Mouse (Mus musculus) kidney, embryonic 14.5 days (tissue): ENCODE results near the gene Slc35a5. TPM values are rescaled to one million over a fixed set of nuclear protein-coding genes. Genes with fewer than 3 reads are reported as not detected.

Source experiments
- ATAC-seq: fragments of 200-750 bp; cut with Nextera tagmentation; 2 replicates; pipeline ENCODE4 v1.8.0; 2017; ENCODE audit warnings: moderate number of reproducible peaks, mild to moderate bottlenecking, moderate TSS enrichment, moderate library complexity; ENCODE audit not compliant: low FRiP score, low TSS enrichment
- H3K27ac ChIP-seq: fragments of 300-500 bp; sonication (generic); 2 replicates; pipeline ENCODE4 v1.5.1; 2014; ENCODE audit warnings: low read depth, mild to moderate bottlenecking, low read length, moderate library complexity, mixed read lengths
- H3K27me3 ChIP-seq: fragments of 300-500 bp; sonication (generic); 2 replicates; pipeline ENCODE4 v1.6.1; 2014; ENCODE audit warnings: mild to moderate bottlenecking, low read length; ENCODE audit not compliant: control insufficient read depth, insufficient read depth
- H3K36me3 ChIP-seq: fragments of 300-500 bp; sonication (generic); 2 replicates; pipeline ENCODE4 v1.6.1; 2014; ENCODE audit warnings: low read length, mixed read lengths; ENCODE audit not compliant: control insufficient read depth, insufficient read depth
- H3K4me1 ChIP-seq: fragments of 300-500 bp; sonication (generic); 2 replicates; pipeline ENCODE4 v1.6.1; 2014; ENCODE audit warnings: low read length, mixed read lengths; ENCODE audit not compliant: control insufficient read depth, insufficient read depth
- H3K4me2 ChIP-seq: fragments of 300-500 bp; sonication (generic); replicated peaks from 2 replicates; pipeline ENCODE4 v1.6.1; 2014; ENCODE audit warnings: low read depth, mild to moderate bottlenecking, low read length
- H3K4me3 ChIP-seq: fragments of 300-500 bp; sonication (generic); 2 replicates; pipeline ENCODE4 v1.5.1; 2014; ENCODE audit warnings: mild to moderate bottlenecking, low read length
- H3K9ac ChIP-seq: fragments of 300-500 bp; sonication (generic); 2 replicates; pipeline ENCODE4 v1.6.1; 2014; ENCODE audit warnings: low read depth, mild to moderate bottlenecking, low read length, moderate library complexity
- H3K9me3 ChIP-seq: fragments of 300-500 bp; sonication (generic); 2 replicates; pipeline ENCODE4 v1.6.1; 2016; ENCODE audit warnings: low read length; ENCODE audit not compliant: control insufficient read depth
- WGBS: fragments of 180-500 bp; shearing (Covaris S2); extraction: QIAGEN DNeasy Blood & Tissue Kit; methylation state at CpG from one replicate; pipeline ENCODE4 v1.1.7; 2014; 5-methylcytosine and 5-hydroxymethylcytosine counted together
- polyA plus RNA-seq: library from polyadenylated mRNA; unstranded; fragments of >200 nt; fragmentation: Nextera tagmentation; extraction: Ambion mirVana; gene quantifications from 2 replicates; pipeline ENCODE4 v1.2.1, GENCODE M21; 2014

The Slc35a5 gene
- polyA plus RNA-seq, 1 experiment from 2014 or later = 19.6 TPM

GRCm38 (mm10) chr16:45100892-45101291 is 57.6 kb downstream of the Slc35a5 start:
- Histone ChIP-seq H3K27ac (no peak overlapping the region), H3K36me3 (no peaks in the 10 kb centered on the region), H3K27me3 (no peaks in the 10 kb centered on the region), H3K4me1 (peaks cover 28% of the 10 kb centered on the region), H3K9ac (no peak overlapping the region), H3K9me3 (no peaks in the 10 kb centered on the region), H3K4me3 (no peak overlapping the region), H3K4me2 (no peak overlapping the region)
- no peak for ATAC-seq
- whole genome bisulfite sequencing = 42% methylated on average over 3 of the region's 3 CpGs

- Histone ChIP-seq H3K9ac (no peak overlapping the region), H3K9me3 (no peaks in the 10 kb centered on the region), H3K27me3 (no peaks in the 10 kb centered on the region), H3K4me1 (peaks cover 33% of the 10 kb centered on the region), H3K36me3 (no peaks in the 10 kb centered on the region), H3K27ac (peak overlapping the region; percentile 51; the same call in 1 of the 2 replicates), H3K4me2 (peak overlapping the region; percentile 49), H3K4me3 (peak overlapping the region; percentile 19; the same call in 1 of the 2 replicates)
- 31% methylated on average over 6 of the region's 6 CpGs for WGBS
- ATAC-seq = no peak
Observed at GRCm38 (mm10) chr16:45098886-45099210, 59.7 kb downstream of the Slc35a5 start.

GRCm38 (mm10) chr16:45098186-45098885 is 60.2 kb downstream of the Slc35a5 start:
- Histone ChIP-seq H3K9me3 (no peaks in the 10 kb centered on the region), H3K4me2 (peak overlapping the region; percentile 49), H3K27me3 (no peaks in the 10 kb centered on the region), H3K36me3 (no peaks in the 10 kb centered on the region), H3K4me1 (peaks cover 33% of the 10 kb centered on the region), H3K9ac (no peak overlapping the region), H3K27ac (peak overlapping the region; percentile 53), H3K4me3 (peak overlapping the region; percentile 19)
- ATAC-seq = peak; percentile 72
- WGBS = 23% methylated on average over 10 of the region's 10 CpGs

- Histone ChIP-seq H3K36me3 (no peaks in the 10 kb centered on the region), H3K9ac (no peak overlapping the region), H3K27ac (no peak overlapping the region), H3K9me3 (no peaks in the 10 kb centered on the region), H3K4me3 (peak overlapping the region; percentile 17), H3K27me3 (no peaks in the 10 kb centered on the region), H3K4me1 (peaks cover 33% of the 10 kb centered on the region), H3K4me2 (peak overlapping the region; percentile 49)
- WGBS = 95% methylated on average over 2 of the region's 2 CpGs
- ATAC-seq = no peak
Observed at GRCm38 (mm10) chr16:45097467-45097866, 61.0 kb downstream of the Slc35a5 start.

GRCm38 (mm10) chr16:45095561-45096482 is 62.7 kb downstream of the Slc35a5 start:
- Histone ChIP-seq H3K9ac (no peak overlapping the region), H3K36me3 (no peaks in the 10 kb centered on the region), H3K4me2 (peak overlapping the region; percentile 49), H3K27me3 (no peaks in the 10 kb centered on the region), H3K4me1 (peaks cover 28% of the 10 kb centered on the region), H3K9me3 (no peaks in the 10 kb centered on the region), H3K27ac (no peak overlapping the region), H3K4me3 (peak overlapping the region; percentile 50; the same call in 1 of the 2 replicates)
- no peak for ATAC-seq
- 83% methylated on average over 26 of the region's 26 CpGs for WGBS

- H3K36me3 ChIP-seq = no peaks in the 10 kb centered on the region
- H3K9ac ChIP-seq = peak overlapping the region; percentile 61; the same call in 1 of the 2 replicates
- H3K27me3 ChIP-seq = no peaks in the 10 kb centered on the region
- no peak overlapping the region; the same call in 1 of the 2 replicates for H3K27ac ChIP-seq
- peaks cover 25% of the 10 kb centered on the region for H3K4me1 ChIP-seq
- WGBS = 86% methylated on average over 13 of the region's 13 CpGs
- ATAC-seq = no peak
- H3K4me2 ChIP-seq = peak overlapping the region; percentile 49
- H3K4me3 ChIP-seq = peak overlapping the region; percentile 50; the same call in 1 of the 2 replicates
- H3K9me3 ChIP-seq = no peaks in the 10 kb centered on the region
Observed at GRCm38 (mm10) chr16:45095030-45095429, 63.5 kb downstream of the Slc35a5 start.

- Histone ChIP-seq H3K4me3 (peak overlapping the region; percentile 50), H3K27me3 (no peaks in the 10 kb centered on the region), H3K9ac (peak overlapping the region; percentile 61), H3K27ac (peak overlapping the region; percentile 70), H3K9me3 (no peaks in the 10 kb centered on the region), H3K4me2 (peak overlapping the region; percentile 49), H3K4me1 (peaks cover 25% of the 10 kb centered on the region), H3K36me3 (no peaks in the 10 kb centered on the region)
- WGBS = 2% methylated on average over 9 of the region's 9 CpGs
- ATAC-seq = no peak
Observed at GRCm38 (mm10) chr16:45094136-45094756, 64.3 kb downstream of the Slc35a5 start.

GRCm38 (mm10) chr16:45093137-45093731 is 65.3 kb downstream of the Slc35a5 start, which contains the start of gene Ccdc80:
Gene Ccdc80 (plus strand): TSS chr16:45093402.
- H3K36me3 ChIP-seq = no peaks in the 10 kb centered on the region
- peak within 1 kb of the TSS; percentile 50 for H3K4me3 ChIP-seq
- H3K4me1 ChIP-seq = peaks cover 16% of the 10 kb centered on the region
- peak; percentile 79 for ATAC-seq
- H3K27me3 ChIP-seq = no peaks in the 10 kb centered on the region
- 9% methylated on average over 6 of the region's 6 CpGs for WGBS
- no peaks in the 10 kb centered on the region for H3K9me3 ChIP-seq
- peak within 1 kb of the TSS; percentile 61 for H3K9ac ChIP-seq
- peak within 1 kb of the TSS; percentile 70 for H3K27ac ChIP-seq
- H3K4me2 ChIP-seq = peak within 1 kb of the TSS; percentile 49
